Mouse (Mus musculus) heart, adult 2 months (tissue): ENCODE results near the gene Nlrc3.

Source experiments
- CTCF ChIP-seq: fragments of 200-600 bp; IDR thresholded peaks from 2 replicates; pipeline ENCODE4 v1.8.1; 2022; ENCODE audit warnings: antibody characterized with exemption, mild to moderate bottlenecking, moderate library complexity
- EP300 ChIP-seq: fragments of 200-500 bp; IDR thresholded peaks from 2 replicates; pipeline ENCODE4 v1.6.1; 2011; ENCODE audit warnings: low read depth, low read length, control low read depth; ENCODE audit not compliant: insufficient read depth
- POLR2A ChIP-seq: fragments of 200-500 bp; IDR thresholded peaks from 2 replicates; pipeline ENCODE4 v1.6.1; 2011; ENCODE audit warnings: mild to moderate bottlenecking, low read depth, low read length, control low read depth; ENCODE audit not compliant: insufficient read depth

DNA sequence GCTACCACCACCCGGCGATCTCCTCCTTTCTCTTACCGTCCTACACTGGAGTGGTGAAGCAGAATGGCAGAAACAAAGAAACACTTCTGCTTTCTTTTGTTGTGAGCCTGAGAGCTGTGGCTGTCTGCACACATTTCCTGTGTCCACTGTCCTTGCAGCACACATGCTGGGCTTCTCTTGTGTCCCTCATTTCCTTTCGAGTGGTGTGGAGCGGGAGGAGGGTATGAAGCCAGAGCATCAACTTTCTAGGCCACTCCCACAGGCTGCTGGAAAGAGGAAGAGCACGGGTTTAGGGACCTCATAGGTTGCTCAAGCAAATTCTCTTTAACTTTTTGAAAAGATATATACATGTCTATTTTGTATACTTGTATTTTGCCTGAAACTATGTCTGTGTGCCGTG is 47.3 kb downstream of the Nlrc3 start:
- TF ChIP-seq CTCF (no peak), POLR2A (no peak), EP300 (no peak)
